Mouse (Mus musculus): ENCODE data around the gene Ilf3. TPM values are rescaled to one million over a fixed set of nuclear protein-coding genes. Genes with fewer than 3 reads are reported as not detected.
"Not testable (repeated sequence)": the region's sequence is repeated elsewhere in the genome, so short reads cannot be mapped to it uniquely, and the experiment has no call there.

The Ilf3 gene
- total RNA-seq (2021): 10 to 100 TPM; 83.8 TPM
- long read RNA-seq, experiment 1, transcript Ilf3-201 (20 exons, 3,549 nt): major isoform, 16 of 41 reads
- long read RNA-seq, experiment 1, partial matches to known transcripts: 10 of 41 reads
- long read RNA-seq, experiment 1, other reads (novel, unspliced or antisense): 10 of 41 reads
- long read RNA-seq, experiment 2, transcript Ilf3-201 (20 exons, 3,549 nt): major isoform, 10 of 36 reads
- long read RNA-seq, experiment 2, partial matches to known transcripts: 11 of 36 reads
- long read RNA-seq, experiment 2, other reads (novel, unspliced or antisense): 13 of 36 reads

GRCm38 (mm10) chr9:21367357-21368111 lies at the start of gene Ilf3:
TSS of gene Ilf3 (plus strand) at chr9:21367871.
- intact Hi-C loops (cut with DNase I): loop anchor here (2.0 to 5.0 kb wide), 3 partner anchors 75 to 179 kb away; partner anchors contain the start of genes Carm1 and Cdkn2d
- peak; percentile 99 to 100 for DNase-seq (ENCODE audit: extremely low spot score in 1 of 2, low spot score in 2 of 2)
- TF ChIP-seq CTCF (IDR thresholded peaks at IDR 0.05): no peak
- peak within 1 kb of the TSS; percentile 92 for H3K27ac ChIP-seq
- H3K4me3 ChIP-seq: peak within 1 kb of the TSS; percentile 93

GRCm38 (mm10) chr9:21318792-21319191 lies 48.9 kb upstream of the Ilf3 start:
- no peak for DNase-seq (ENCODE audit: extremely low spot score in 1 of 2, low spot score in 2 of 2)
- intact Hi-C loops (cut with DNase I): no loop called here
- Histone ChIP-seq H3K27ac (no peak overlapping the region), H3K4me3 (no peak overlapping the region)
- no peak for TF ChIP-seq CTCF (IDR thresholded peaks at IDR 0.05)

GRCm38 (mm10) chr9:21319503-21319902 lies 48.2 kb upstream of the Ilf3 start:
- TF ChIP-seq CTCF (IDR thresholded peaks at IDR 0.05): peak; percentile 15; the same call in 1 of the 2 replicates
- Histone ChIP-seq H3K4me3 (no peak overlapping the region), H3K27ac (no peak overlapping the region)
- intact Hi-C loops (cut with DNase I): no loop called here
- no peak for DNase-seq (ENCODE audit: extremely low spot score in 1 of 2, low spot score in 2 of 2)

GRCm38 (mm10) chr9:21320280-21320618 lies 47.4 kb upstream of the Ilf3 start:
- DNase-seq (ENCODE audit: extremely low spot score in 1 of 2, low spot score in 2 of 2): no peak
- peak overlapping the region; percentile 86; the same call in 1 of the 2 replicates for H3K27ac ChIP-seq
- H3K4me3 ChIP-seq: peak overlapping the region; percentile 88
- intact Hi-C loops (cut with DNase I): loop anchor here (1.0 kb wide), 1 partner anchor 55 kb away; the partner anchor contains the start of gene Atg4d
- no peak for TF ChIP-seq CTCF (IDR thresholded peaks at IDR 0.05)

GRCm38 (mm10) chr9:21320619-21321512 lies 46.8 kb upstream of the Ilf3 start, which contains the start of gene Slc44a2:
TSS of gene Slc44a2 (plus strand) at chr9:21320698.
- intact Hi-C loops (cut with DNase I): loop anchor here (1.0 kb wide), 1 partner anchor 56 kb away; the partner anchor contains the start of gene Atg4d
- TF ChIP-seq CTCF (IDR thresholded peaks at IDR 0.05): no peak
- Histone ChIP-seq H3K4me3 (peak within 1 kb of the TSS; percentile 88), H3K27ac (peak within 1 kb of the TSS; percentile 86)
- peak; percentile 77 to 82 for DNase-seq (ENCODE audit: extremely low spot score in 1 of 2, low spot score in 2 of 2)

GRCm38 (mm10) chr9:21321513-21321835 lies 46.2 kb upstream of the Ilf3 start:
- no peak for TF ChIP-seq CTCF (IDR thresholded peaks at IDR 0.05)
- DNase-seq (ENCODE audit: extremely low spot score in 1 of 2, low spot score in 2 of 2): no peak
- Histone ChIP-seq H3K4me3 (peak overlapping the region; percentile 88), H3K27ac (peak overlapping the region; percentile 86)
- intact Hi-C loops (cut with DNase I): no loop called here

- Histone ChIP-seq H3K27ac (peak overlapping the region; percentile 86), H3K4me3 (peak overlapping the region; percentile 88)
- DNase-seq (ENCODE audit: extremely low spot score in 1 of 2, low spot score in 2 of 2): no peak
- intact Hi-C loops (cut with DNase I): no loop called here
- TF ChIP-seq CTCF (IDR thresholded peaks at IDR 0.05): no peak; the same call in 1 of the 2 replicates
These were observed 45.3 kb upstream of the Ilf3 start for GRCm38 (mm10) chr9:21322211-21322916.

- DNase-seq (ENCODE audit: extremely low spot score in 1 of 2, low spot score in 2 of 2); intact Hi-C loops (cut with DNase I): not testable (repeated sequence)
- Histone ChIP-seq H3K4me3 (0 out of 2 replicates have a peak overlapping the region, but pooled peaks have one; percentile 4), H3K27ac (peak overlapping the region; percentile 86; the same call in 1 of the 2 replicates)
These were observed 44.8 kb upstream of the Ilf3 start for GRCm38 (mm10) chr9:21322917-21323297.

- DNase-seq (ENCODE audit: extremely low spot score in 1 of 2, low spot score in 2 of 2): no peak
- Histone ChIP-seq H3K4me3 (no peak overlapping the region), H3K27ac (no peak overlapping the region)
- no peak for TF ChIP-seq CTCF (IDR thresholded peaks at IDR 0.05)
- intact Hi-C loops (cut with DNase I): no loop called here
These were observed 43.4 kb upstream of the Ilf3 start for GRCm38 (mm10) chr9:21324269-21324668.

GRCm38 (mm10) chr9:21327569-21327968 lies 40.1 kb upstream of the Ilf3 start:
- no peak for TF ChIP-seq CTCF (IDR thresholded peaks at IDR 0.05)
- no peak overlapping the region for H3K27ac ChIP-seq
- no peak for DNase-seq (ENCODE audit: extremely low spot score in 1 of 2, low spot score in 2 of 2)
- H3K4me3 ChIP-seq: no peak overlapping the region
- intact Hi-C loops (cut with DNase I): no loop called here

GRCm38 (mm10) chr9:21328041-21328440 lies 39.6 kb upstream of the Ilf3 start:
- no peak overlapping the region for H3K4me3 ChIP-seq
- intact Hi-C loops (cut with DNase I): no loop called here
- DNase-seq (ENCODE audit: extremely low spot score in 1 of 2, low spot score in 2 of 2): no peak
- H3K27ac ChIP-seq: no peak overlapping the region
- no peak for TF ChIP-seq CTCF (IDR thresholded peaks at IDR 0.05)

Data from left cerebral cortex, adult 2 months (tissue).